Mouse (Mus musculus) brain, embryonic 14.5 days (tissue): ENCODE measurements around the gene 0610037L13Rik. TPM values are rescaled to one million over a fixed set of nuclear protein-coding genes. Genes with fewer than 3 reads are reported as not detected.
A peak's percentile ranks its signal among the peaks of the same experiment; 100 is the strongest.

Source experiments
- DNase-seq: peaks from one replicate; pipeline ENCODE4 v3.0.0-alpha.2; 2011; ENCODE audit warnings: low read depth
- CTCF ChIP-seq: fragments of 200-500 bp; IDR thresholded peaks from 2 replicates; pipeline ENCODE4 v1.5.1; 2012; ENCODE audit warnings: inconsistent platforms, mild to moderate bottlenecking, moderate library complexity, borderline replicate concordance; ENCODE audit not compliant: insufficient read depth, insufficient read length; ENCODE audit errors: extremely low read depth
- POLR2A ChIP-seq: fragments of 200-500 bp; IDR thresholded peaks from 2 replicates; pipeline ENCODE4 v1.6.1; 2012; ENCODE audit warnings: mild to moderate bottlenecking, inconsistent platforms, borderline replicate concordance; ENCODE audit not compliant: poor library complexity, insufficient read depth, insufficient read length, severe bottlenecking; ENCODE audit errors: extremely low read depth
- polyA plus RNA-seq: library from polyadenylated mRNA; depleted of rRNA; stranded (reverse); fragments of >200 nt; gene quantifications from 2 replicates; pipeline ENCODE4 v1.2.3, GENCODE M21; 2012

0610037L13Rik gene
- polyA plus RNA-seq, 1 experiment, result 91.0 TPM

DNA sequence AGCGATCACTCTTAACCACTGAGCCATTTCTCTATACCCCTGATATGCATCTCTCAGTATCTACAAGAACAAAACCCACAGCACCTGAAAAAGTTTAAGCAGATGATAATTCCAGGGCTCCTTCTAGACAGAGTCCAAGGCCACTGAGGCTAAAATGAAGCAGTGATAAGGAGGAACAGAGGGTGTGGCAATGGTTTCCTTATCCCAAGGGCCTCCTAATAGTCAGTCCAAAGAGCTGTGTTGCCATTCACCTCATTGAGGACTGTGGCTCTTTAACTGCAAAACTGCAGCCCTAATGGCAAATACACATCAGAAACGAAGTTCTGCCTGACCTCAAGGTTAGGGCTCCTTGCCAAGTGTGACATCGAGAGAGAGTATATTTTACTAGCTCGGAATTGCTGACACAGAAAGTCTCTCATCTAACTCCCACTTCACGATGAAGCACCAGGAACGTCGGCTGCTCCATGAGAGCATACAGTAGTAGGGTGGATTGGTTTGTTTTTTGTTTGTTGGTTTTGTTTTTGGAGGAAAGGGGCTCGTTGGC lies 31.6 kb downstream of the 0610037L13Rik start:
- TF ChIP-seq CTCF (no peak), POLR2A (no peak)
- DNase-seq, result no peak

- no peak for TF ChIP-seq CTCF
- DNase-seq, result no peak
These were observed 32.3 kb downstream of the 0610037L13Rik start for GRCm38 (mm10) chr4:107921952-107922351.

DNA sequence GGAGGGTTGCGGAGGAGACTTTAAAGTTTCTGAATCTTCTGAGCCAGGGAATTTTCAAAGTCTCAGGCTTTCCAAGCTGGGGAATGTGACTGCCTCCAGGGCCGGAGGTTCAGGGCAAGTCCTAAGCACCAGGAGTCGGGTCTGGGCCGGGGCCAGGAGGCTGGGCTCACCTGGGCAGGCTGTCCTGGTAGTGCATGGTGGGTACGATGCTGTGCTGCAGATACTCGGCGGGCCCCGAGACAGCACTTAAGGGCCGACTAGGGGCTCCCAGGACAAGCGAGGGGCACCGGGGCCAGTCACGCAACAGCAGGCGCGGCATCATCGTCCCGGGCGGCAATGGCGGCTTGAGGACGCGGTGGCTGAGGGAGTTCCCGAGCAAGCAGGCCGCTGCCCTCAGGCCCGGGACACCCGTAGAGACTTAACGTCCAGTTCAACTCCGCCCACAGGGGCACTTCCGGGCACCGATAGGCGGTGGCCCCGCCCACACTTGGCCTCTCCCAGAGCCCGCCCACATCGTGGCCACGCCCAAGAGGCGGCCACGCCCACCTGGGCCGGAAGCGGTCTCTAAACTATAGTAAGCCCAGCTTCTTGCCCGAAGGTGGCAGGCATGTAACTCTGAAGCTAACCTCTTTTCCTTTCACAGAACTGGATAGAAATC lies 33.7 kb downstream of the 0610037L13Rik start, which contains the start of gene Cpt2:
TSS of gene Cpt2 (minus strand) at position 466 of the 658 bp plus-strand sequence.
- peak; percentile 95 for DNase-seq
- TF ChIP-seq CTCF, result peak; percentile 1; the same call in 1 of the 2 replicates
- peak; percentile 38; the same call in 1 of the 2 replicates for TF ChIP-seq POLR2A

DNA sequence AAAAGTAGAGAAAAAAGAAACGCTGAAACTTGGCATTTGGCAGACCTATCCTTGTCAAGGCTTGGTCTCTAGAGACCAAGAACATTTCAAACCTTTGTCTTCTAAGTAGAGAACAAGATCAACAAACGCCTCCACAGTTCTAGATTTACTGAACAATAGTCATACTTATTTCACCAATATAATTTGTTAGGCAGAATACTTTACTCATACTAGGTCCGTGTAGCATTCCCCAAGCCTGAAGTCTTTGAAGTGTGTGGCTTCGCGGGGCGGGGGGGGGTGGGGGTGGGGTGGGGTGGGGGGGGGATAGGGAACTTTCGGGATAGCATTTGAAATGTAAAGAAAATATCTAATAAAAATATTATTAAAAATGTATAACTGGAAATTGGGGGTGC lies 34.2 kb downstream of the 0610037L13Rik start:
- no peak for DNase-seq

DNA sequence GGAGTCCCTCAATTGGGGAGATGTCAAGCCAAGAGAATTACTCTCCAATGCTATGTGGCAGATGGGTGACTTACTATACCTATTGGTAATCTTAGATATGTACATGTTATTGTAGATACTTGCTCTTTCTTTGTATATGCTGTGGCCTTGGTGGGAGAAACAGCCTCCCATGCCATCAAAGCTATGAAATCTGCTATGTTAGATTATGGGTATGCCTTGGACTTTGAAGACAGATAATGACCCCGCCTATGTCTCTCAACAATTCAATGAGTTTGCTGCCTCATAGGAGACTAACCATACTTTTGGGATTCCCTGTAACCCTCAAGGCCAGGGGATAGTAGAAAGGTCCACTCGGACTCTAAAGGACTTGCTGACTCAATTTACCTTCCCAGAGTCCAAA lies 38.7 kb downstream of the 0610037L13Rik start:
- DNase-seq, result no peak

More for the DNA sequence above, 34.2 kb downstream of the 0610037L13Rik start:
- TF ChIP-seq POLR2A (no peak), CTCF (no peak)

GRCm38 (mm10) chr4:107928726-107929125 lies 39.1 kb downstream of the 0610037L13Rik start:
- DNase-seq, result no peak
- TF ChIP-seq CTCF (no peak), POLR2A (no peak)

More for the DNA sequence above, 38.7 kb downstream of the 0610037L13Rik start:
- TF ChIP-seq CTCF, result no peak
- TF ChIP-seq POLR2A, result no peak

- TF ChIP-seq POLR2A (no peak), CTCF (no peak)
- no peak for DNase-seq
These were observed 41.8 kb downstream of the 0610037L13Rik start for GRCm38 (mm10) chr4:107931453-107931852.

DNA sequence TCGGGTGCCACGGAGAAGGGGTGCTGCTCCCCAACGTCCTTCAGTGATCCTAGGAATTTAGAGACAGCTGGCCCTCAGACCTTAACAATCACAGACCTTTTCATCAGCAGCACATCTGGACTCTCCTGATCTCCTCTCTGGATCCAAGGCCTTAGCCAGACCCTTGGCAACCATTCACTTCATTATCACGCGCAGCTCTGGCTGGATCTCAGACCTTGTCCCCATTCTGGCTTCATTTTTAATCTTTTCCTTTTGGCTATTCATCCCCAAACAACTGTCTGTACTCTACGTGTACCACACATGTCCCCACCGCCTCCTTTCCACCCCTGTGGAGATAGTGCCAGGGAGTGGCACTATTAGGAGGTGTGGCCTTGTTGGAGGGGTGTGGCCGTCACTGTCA lies 43.6 kb downstream of the 0610037L13Rik start:
- no peak for DNase-seq
- no peak for TF ChIP-seq CTCF
- TF ChIP-seq POLR2A, result no peak

- TF ChIP-seq POLR2A, result no peak
- TF ChIP-seq CTCF, result no peak
- DNase-seq, result no peak
These were observed 45.6 kb downstream of the 0610037L13Rik start for GRCm38 (mm10) chr4:107935254-107935653.

- TF ChIP-seq CTCF, result peak; percentile 68
- TF ChIP-seq POLR2A, result no peak
- DNase-seq, result peak; percentile 91
These were observed 47.7 kb downstream of the 0610037L13Rik start for GRCm38 (mm10) chr4:107937338-107937737.

DNA sequence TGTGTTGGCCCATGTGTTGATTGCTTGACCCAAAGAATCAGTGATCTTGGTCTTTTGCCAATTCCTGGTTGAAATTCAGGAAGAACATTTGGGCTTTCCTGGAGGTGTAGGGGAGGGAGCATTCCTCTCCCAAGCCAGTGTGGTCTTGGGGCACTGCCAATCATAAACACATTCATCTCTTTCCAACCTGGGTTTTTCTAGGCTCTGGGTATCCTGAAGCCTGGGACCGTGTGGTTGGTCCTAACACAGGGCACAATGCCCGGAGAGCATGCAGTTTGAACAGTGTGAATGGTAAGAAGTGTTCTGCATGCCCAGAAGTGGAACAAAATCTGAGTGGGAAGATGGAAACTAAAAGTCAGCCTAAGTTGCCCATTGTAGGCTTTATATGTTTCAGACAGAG lies 48.5 kb downstream of the 0610037L13Rik start:
- DNase-seq, result no peak
- TF ChIP-seq POLR2A (no peak), CTCF (no peak)

- no peak for DNase-seq
- no peak for TF ChIP-seq POLR2A
- TF ChIP-seq CTCF, result no peak
These were observed 53.1 kb downstream of the 0610037L13Rik start for GRCm38 (mm10) chr4:107942741-107943140.
